Mouse (Mus musculus) kidney, adult 2 months (tissue): ENCODE data around the gene Siah2. TPM values are rescaled to one million over a fixed set of nuclear protein-coding genes. Genes with fewer than 3 reads are reported as not detected.

Experiments
- DNase-seq: peaks from one replicate; pipeline ENCODE4 v3.0.0; 2021
- H3K27ac ChIP-seq: fragments of 200-500 bp; 2 replicates; pipeline ENCODE4 v1.5.1; 2012; ENCODE audit warnings: low read depth, low read length, control low read depth, inconsistent platforms; ENCODE audit not compliant: insufficient read depth
- H3K27me3 ChIP-seq: fragments of 200-500 bp; replicated peaks from 2 replicates; pipeline ENCODE4 v1.6.1; 2012; ENCODE audit warnings: mild to moderate bottlenecking, moderate library complexity, low read length, inconsistent platforms; ENCODE audit not compliant: control insufficient read depth, insufficient read depth
- H3K36me3 ChIP-seq: fragments of 200-500 bp; 2 replicates; pipeline ENCODE4 v1.6.1; 2012; ENCODE audit warnings: mild to moderate bottlenecking, moderate library complexity, low read length, inconsistent platforms; ENCODE audit not compliant: control insufficient read depth, insufficient read depth
- H3K4me1 ChIP-seq: fragments of 200-500 bp; 2 replicates; pipeline ENCODE4 v1.6.1; 2011; ENCODE audit warnings: low read length; ENCODE audit not compliant: control insufficient read depth, insufficient read depth
- H3K4me3 ChIP-seq: fragments of 200-500 bp; 2 replicates; pipeline ENCODE4 v1.5.1; 2011; ENCODE audit warnings: mild to moderate bottlenecking, low read depth, low read length, control low read depth; ENCODE audit not compliant: insufficient read depth
- CTCF ChIP-seq: fragments of 200-500 bp; conservative IDR thresholded peaks from 2 replicates; pipeline ENCODE4 v1.5.1; 2011; ENCODE audit warnings: low read depth, mild to moderate bottlenecking, control low read depth, low read length, moderate library complexity, mixed read lengths; ENCODE audit not compliant: insufficient read depth, insufficient read length
- POLR2A ChIP-seq: fragments of 200-500 bp; IDR thresholded peaks from one replicate; pipeline ENCODE4 v1.6.1; 2011; ENCODE audit warnings: low read depth, low read length, control low read depth
- WGBS: fragments of 180-500 bp; shearing (Covaris S2); methylation state at CpG from one replicate; pipeline ENCODE4 v1.1.7; 2018; 5-methylcytosine and 5-hydroxymethylcytosine counted together
- polyA plus RNA-seq: library from polyadenylated mRNA; depleted of rRNA; stranded (reverse); fragments of >200 nt; gene quantifications from 2 replicates; pipeline ENCODE4 v1.2.3, GENCODE M21; 2012

Gene Siah2
- polyA plus RNA-seq, 1 experiment: 19.9 TPM

- DNase-seq: no peak
- Histone ChIP-seq H3K36me3 (no peaks in the 10 kb centered on the region), H3K27me3 (no peaks in the 10 kb centered on the region), H3K4me1 (peaks cover 38% of the 10 kb centered on the region), H3K27ac (no peak overlapping the region), H3K4me3 (no peak overlapping the region)
- 73% methylated on average over 4 of the region's 4 CpGs for WGBS
- no peak for TF ChIP-seq POLR2A
- TF ChIP-seq CTCF: no peak
Measured at GRCm38 (mm10) chr3:58688551-58688950, 3.6 kb downstream of the Siah2 start.

DNA sequence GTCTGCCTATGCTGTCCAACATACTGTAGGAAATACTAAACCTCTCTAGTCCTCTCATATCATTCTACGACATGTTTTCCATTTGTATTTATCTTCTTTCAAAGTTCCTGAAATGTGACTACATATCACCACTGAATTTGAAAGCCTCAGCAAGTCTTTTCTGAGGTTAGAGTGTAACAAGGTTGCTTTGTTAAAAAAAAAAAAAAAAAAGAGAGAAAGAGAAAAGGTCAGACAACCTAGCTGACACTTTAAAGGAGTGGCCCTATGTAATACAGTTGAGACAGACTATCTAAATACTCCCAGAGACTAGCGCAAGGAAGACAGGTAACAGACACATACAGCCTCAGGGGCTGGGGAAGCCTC is 5.3 kb downstream of the Siah2 start:
- 69% methylated on average over 2 of the region's 2 CpGs for WGBS
- Histone ChIP-seq H3K4me1 (peaks cover 47% of the 10 kb centered on the region), H3K36me3 (no peaks in the 10 kb centered on the region; the same call in 1 of the 2 replicates), H3K4me3 (no peak overlapping the region), H3K27ac (peak overlapping the region; percentile 26; the same call in 1 of the 2 replicates), H3K27me3 (no peaks in the 10 kb centered on the region)
- no peak for DNase-seq
- TF ChIP-seq CTCF: no peak
- TF ChIP-seq POLR2A: no peak

DNA sequence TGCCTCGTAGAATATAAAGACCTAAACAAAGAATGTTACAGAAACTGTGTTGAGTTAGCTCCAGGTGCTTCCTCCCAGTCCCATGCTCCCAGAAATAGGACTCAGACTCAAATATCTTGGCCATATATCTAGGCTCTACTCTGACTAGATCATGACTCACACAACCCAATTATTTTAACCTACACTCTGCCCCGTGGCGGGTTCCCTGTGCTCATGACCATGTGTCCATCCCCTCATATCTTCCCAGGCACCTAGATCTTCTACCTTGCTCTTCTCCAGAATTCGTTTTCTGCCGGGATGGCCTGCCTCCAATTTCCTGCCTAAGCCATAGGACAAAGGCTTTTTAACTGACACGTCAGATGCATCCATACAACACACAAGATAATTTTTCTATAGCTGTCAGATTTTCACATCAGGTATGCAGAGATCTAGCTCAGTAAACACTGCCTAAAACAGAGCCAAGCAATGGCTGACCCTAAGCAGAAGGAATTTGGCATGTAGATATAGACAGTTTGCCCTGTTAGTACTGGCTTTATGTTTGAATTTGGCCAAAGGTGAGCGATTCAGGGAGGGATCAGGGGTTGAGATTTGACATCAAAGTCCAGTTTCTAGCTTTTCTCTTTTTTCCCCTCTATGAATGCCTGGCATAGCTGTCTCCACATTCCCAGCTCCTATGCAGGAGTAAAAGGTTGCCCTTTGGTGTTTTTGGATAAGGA is 5.8 kb downstream of the Siah2 start:
- H3K27ac ChIP-seq: peak overlapping the region; percentile 26
- 68% methylated on average over 7 of the region's 7 CpGs for WGBS
- peak; percentile 62 for DNase-seq
- TF ChIP-seq CTCF (no peak), POLR2A (no peak)
- H3K36me3 ChIP-seq: no peaks in the 10 kb centered on the region; the same call in 1 of the 2 replicates
- no peaks in the 10 kb centered on the region for H3K27me3 ChIP-seq
- peaks cover 47% of the 10 kb centered on the region for H3K4me1 ChIP-seq
- H3K4me3 ChIP-seq: no peak overlapping the region

DNA sequence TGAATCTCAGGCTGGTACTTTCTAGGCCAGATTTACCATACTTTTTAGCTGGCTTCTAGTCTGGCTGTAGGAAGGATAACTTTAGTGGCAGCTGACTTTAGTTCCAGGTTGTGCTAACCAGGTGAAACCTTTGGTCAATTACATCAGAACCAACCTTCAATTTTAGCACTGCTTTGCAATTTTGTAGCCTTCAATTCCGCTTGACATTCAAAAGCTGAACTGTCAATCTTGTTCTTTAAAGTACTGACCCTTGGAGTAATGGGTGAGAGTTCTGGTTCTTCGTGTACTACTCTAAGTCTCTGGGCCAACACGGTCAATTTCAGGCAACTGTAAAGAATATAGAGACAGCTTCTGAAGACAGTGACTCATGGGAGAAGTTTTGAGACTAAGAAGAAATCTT is 6.8 kb downstream of the Siah2 start:
- Histone ChIP-seq H3K4me3 (no peak overlapping the region), H3K27me3 (no peaks in the 10 kb centered on the region), H3K4me1 (peaks cover 54% of the 10 kb centered on the region), H3K27ac (peak overlapping the region; percentile 26), H3K36me3 (no peaks in the 10 kb centered on the region; the same call in 1 of the 2 replicates)
- peak; percentile 62 for DNase-seq
- TF ChIP-seq CTCF (no peak), POLR2A (no peak)
- 69% methylated on average over 3 of the region's 3 CpGs for WGBS

- 66% methylated on average over 7 of the region's 7 CpGs for WGBS
- no peaks in the 10 kb centered on the region; the same call in 1 of the 2 replicates for H3K36me3 ChIP-seq
- H3K4me1 ChIP-seq: peaks cover 58% of the 10 kb centered on the region
- TF ChIP-seq CTCF (no peak), POLR2A (no peak)
- H3K4me3 ChIP-seq: no peak overlapping the region
- no peak for DNase-seq
- H3K27ac ChIP-seq: peak overlapping the region; percentile 53
- no peaks in the 10 kb centered on the region for H3K27me3 ChIP-seq
Measured at GRCm38 (mm10) chr3:58683346-58683745, 8.9 kb downstream of the Siah2 start.

DNA sequence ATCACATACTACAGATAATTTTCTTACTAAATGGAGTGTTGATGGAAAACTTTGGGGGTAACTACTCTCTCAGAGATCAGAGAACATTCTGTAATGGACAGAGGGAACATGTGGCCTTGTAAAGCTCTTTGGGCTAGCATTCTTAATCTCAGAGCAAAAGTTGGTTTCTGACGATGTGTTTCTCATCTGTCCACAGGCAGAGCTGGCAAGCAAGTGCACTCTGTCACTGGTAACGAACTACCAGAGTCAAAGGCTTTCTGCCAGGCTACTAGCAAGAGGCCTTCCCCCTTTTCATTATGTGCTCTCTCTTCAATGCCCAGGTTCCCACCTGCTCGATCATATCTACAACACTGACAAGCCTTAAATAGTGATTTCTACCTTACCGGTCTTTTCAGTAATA is 9.9 kb downstream of the Siah2 start:
- Histone ChIP-seq H3K4me3 (no peak overlapping the region), H3K27me3 (no peaks in the 10 kb centered on the region), H3K27ac (peak overlapping the region; percentile 94), H3K36me3 (no peaks in the 10 kb centered on the region; the same call in 1 of the 2 replicates), H3K4me1 (peaks cover 62% of the 10 kb centered on the region)
- WGBS: 49% methylated on average over 4 of the region's 4 CpGs
- TF ChIP-seq CTCF (no peak), POLR2A (no peak)
- DNase-seq: peak; percentile 43

DNA sequence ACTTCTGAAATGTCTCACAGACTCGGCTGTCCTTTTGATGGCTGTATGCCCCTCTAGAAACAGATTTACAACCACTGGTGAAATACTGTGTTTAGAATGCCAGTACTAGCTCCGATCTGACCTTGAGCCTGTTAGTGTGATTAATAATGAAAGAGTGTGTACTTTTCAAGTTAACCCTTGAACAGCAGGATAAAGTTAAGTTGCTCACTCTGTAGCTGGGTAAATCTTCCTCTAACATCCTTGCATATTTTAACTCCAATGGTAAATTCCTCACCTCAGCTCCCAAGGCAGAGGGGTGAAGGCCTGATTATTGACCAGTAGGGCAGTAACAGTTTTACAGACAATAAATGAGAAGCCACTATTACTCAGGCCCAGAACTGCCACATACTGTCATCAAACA is 10.4 kb downstream of the Siah2 start:
- no peak for TF ChIP-seq CTCF
- no peak for TF ChIP-seq POLR2A
- H3K27ac ChIP-seq: peak overlapping the region; percentile 72; the same call in 1 of the 2 replicates
- H3K4me3 ChIP-seq: no peak overlapping the region
- no peaks in the 10 kb centered on the region; the same call in 1 of the 2 replicates for H3K36me3 ChIP-seq
- H3K4me1 ChIP-seq: peaks cover 65% of the 10 kb centered on the region
- WGBS: 14% methylated on average over 2 of the region's 2 CpGs
- peak; percentile 82 for DNase-seq
- H3K27me3 ChIP-seq: no peaks in the 10 kb centered on the region
